Mouse (Mus musculus) bone marrow, adult 2 months (tissue): ENCODE data around the gene Foxn3. TPM values are rescaled to one million over a fixed set of nuclear protein-coding genes. Genes with fewer than 3 reads are reported as not detected.

Source experiments
- H3K27ac ChIP-seq: fragments of 200-500 bp; 2 replicates; pipeline ENCODE4 v1.5.1; 2012; ENCODE audit warnings: low read depth, mild to moderate bottlenecking, control low read depth, inconsistent platforms, low read length; ENCODE audit not compliant: control insufficient read depth, poor library complexity, insufficient read depth
- H3K4me1 ChIP-seq: fragments of 200-500 bp; 2 replicates; pipeline ENCODE4 v1.6.1; 2011; ENCODE audit warnings: low read length; ENCODE audit not compliant: control insufficient read depth, insufficient read depth
- H3K4me3 ChIP-seq: fragments of 200-500 bp; replicated peaks from 2 replicates; pipeline ENCODE3; 2011; ENCODE audit warnings: mild to moderate bottlenecking, low read depth, low read length, control low read depth; ENCODE audit not compliant: control insufficient read depth
- CTCF ChIP-seq: fragments of 200-500 bp; IDR thresholded peaks from 2 replicates; pipeline ENCODE4 v1.5.1; 2011; ENCODE audit warnings: low read length, control low read depth; ENCODE audit not compliant: control insufficient read depth, insufficient read depth
- POLR2A ChIP-seq: fragments of 200-500 bp; IDR thresholded peaks from 2 replicates; pipeline ENCODE4 v1.6.1; 2011; ENCODE audit warnings: low read depth, mild to moderate bottlenecking, control low read depth, low read length, borderline replicate concordance; ENCODE audit not compliant: control insufficient read depth
- WGBS: fragments of 180-500 bp; shearing (Covaris S2); methylation state at CpG from one replicate; pipeline ENCODE4 v1.1.7; 2018; 5-methylcytosine and 5-hydroxymethylcytosine counted together
- polyA plus RNA-seq: library from polyadenylated mRNA; stranded (reverse); fragments of >200 nt; gene quantifications from 2 replicates; pipeline ENCODE4 v1.2.4, GENCODE M21; 2011; ENCODE audit warnings: low replicate concordance; ENCODE audit not compliant: missing spikeins, insufficient read depth, insufficient read length

The Foxn3 gene
- polyA plus RNA-seq, 1 experiment, result 23.7 TPM

- no peak for TF ChIP-seq CTCF
- no peak for TF ChIP-seq POLR2A
- Histone ChIP-seq H3K4me1 (no peaks in the 10 kb centered on the region; the same call in 1 of the 2 replicates), H3K27ac (peak overlapping the region; percentile 56), H3K4me3 (peak overlapping the region; percentile 70)
- WGBS, result 3% methylated on average over 15 of the region's 15 CpGs
These were observed 156.6 kb downstream of the Foxn3 start for GRCm38 (mm10) chr12:99406697-99407317.

- Histone ChIP-seq H3K27ac (peak overlapping the region; percentile 31; the same call in 1 of the 2 replicates), H3K4me1 (no peaks in the 10 kb centered on the region; the same call in 1 of the 2 replicates), H3K4me3 (no peak overlapping the region)
- WGBS, result 13% methylated on average over 9 of the region's 9 CpGs
- no peak for TF ChIP-seq POLR2A
- TF ChIP-seq CTCF, result no peak
These were observed 157.1 kb downstream of the Foxn3 start for GRCm38 (mm10) chr12:99406254-99406653.

- TF ChIP-seq CTCF (no peak), POLR2A (no peak)
- H3K27ac ChIP-seq, result no peak overlapping the region
- WGBS, result 63% methylated on average over 4 of the region's 4 CpGs
- no peak overlapping the region for H3K4me3 ChIP-seq
- H3K4me1 ChIP-seq, result no peaks in the 10 kb centered on the region; the same call in 1 of the 2 replicates
These were observed 158.0 kb downstream of the Foxn3 start for GRCm38 (mm10) chr12:99405401-99405800.

- Histone ChIP-seq H3K4me1 (no peaks in the 10 kb centered on the region; the same call in 1 of the 2 replicates), H3K4me3 (no peak overlapping the region), H3K27ac (no peak overlapping the region)
- no peak for TF ChIP-seq CTCF
- no peak for TF ChIP-seq POLR2A
- 85% methylated on average over 5 of the region's 5 CpGs for WGBS
These were observed 160.4 kb downstream of the Foxn3 start for GRCm38 (mm10) chr12:99403004-99403403.

- TF ChIP-seq CTCF (no peak), POLR2A (no peak)
- Histone ChIP-seq H3K27ac (no peak overlapping the region), H3K4me3 (no peak overlapping the region), H3K4me1 (no peaks in the 10 kb centered on the region; the same call in 1 of the 2 replicates)
- 94% methylated on average over 8 of the region's 8 CpGs for WGBS
These were observed 162.5 kb downstream of the Foxn3 start for GRCm38 (mm10) chr12:99400907-99401306.

- H3K27ac ChIP-seq, result no peak overlapping the region
- no peak for TF ChIP-seq CTCF
- TF ChIP-seq POLR2A, result no peak
- no peaks in the 10 kb centered on the region for H3K4me1 ChIP-seq
- H3K4me3 ChIP-seq, result no peak overlapping the region
- WGBS, result 75% methylated on average over 4 of the region's 4 CpGs
These were observed 163.8 kb downstream of the Foxn3 start for GRCm38 (mm10) chr12:99399575-99399974.

GRCm38 (mm10) chr12:99396461-99396860 lies 166.9 kb downstream of the Foxn3 start:
- 85% methylated on average over 1 of the region's 1 CpGs for WGBS
- no peak for TF ChIP-seq CTCF
- TF ChIP-seq POLR2A, result no peak

GRCm38 (mm10) chr12:99395082-99395481 lies 168.3 kb downstream of the Foxn3 start:
- no peak overlapping the region for H3K27ac ChIP-seq
- H3K4me1 ChIP-seq, result no peaks in the 10 kb centered on the region
- 87% methylated on average over 3 of the region's 3 CpGs for WGBS
- TF ChIP-seq CTCF (no peak), POLR2A (no peak)
- no peak overlapping the region for H3K4me3 ChIP-seq

More at GRCm38 (mm10) chr12:99396461-99396860, 166.9 kb downstream of the Foxn3 start:
- Histone ChIP-seq H3K4me3 (no peak overlapping the region), H3K4me1 (no peaks in the 10 kb centered on the region), H3K27ac (no peak overlapping the region)

GRCm38 (mm10) chr12:99394676-99395075 lies 168.7 kb downstream of the Foxn3 start:
- H3K4me3 ChIP-seq, result no peak overlapping the region
- WGBS, result 62% methylated on average over 5 of the region's 5 CpGs
- no peaks in the 10 kb centered on the region for H3K4me1 ChIP-seq
- no peak for TF ChIP-seq POLR2A
- no peak for TF ChIP-seq CTCF
- H3K27ac ChIP-seq, result no peak overlapping the region
